Mouse (Mus musculus): ENCODE measurements around the gene Lifr.

- TF ChIP-seq CTCF (IDR thresholded peaks at IDR 0.05; ENCODE audit: borderline replicate concordance, insufficient read depth, low read length) (no peak), POLR2A (IDR thresholded peaks at IDR 0.05; ENCODE audit: low read depth, low read length) (no peak)
Observed at GRCm38 (mm10) chr15:7208180-7208579, 117.8 kb downstream of the Lifr start.

Measured in embryonic fibroblast, embryonic 13.5 days (primary cell).